Mouse (Mus musculus) hindbrain, postnatal 0 days (tissue): Measurements from ENCODE around the gene Rnf113a2. TPM values are rescaled to one million over a fixed set of nuclear protein-coding genes. Genes with fewer than 3 reads are reported as not detected.

Experiments used
- ATAC-seq: fragments of 200-750 bp; cut with Nextera tagmentation; 2 replicates; pipeline ENCODE4 v1.8.0; 2017; ENCODE audit warnings: mild to moderate bottlenecking, moderate TSS enrichment, moderate library complexity
- DNase-seq: peaks from one replicate; pipeline ENCODE4 v3.0.0-alpha.2; 2015; ENCODE audit warnings: low spot score
- H3K27ac ChIP-seq: fragments of 300-500 bp; sonication (generic); 2 replicates; pipeline ENCODE4 v1.5.1; 2014; ENCODE audit warnings: mild to moderate bottlenecking
- H3K27me3 ChIP-seq: fragments of 300-500 bp; sonication (generic); 2 replicates; pipeline ENCODE4 v1.6.1; 2014; ENCODE audit warnings: low read length, mixed read lengths; ENCODE audit not compliant: insufficient read depth
- H3K36me3 ChIP-seq: fragments of 300-500 bp; sonication (generic); 2 replicates; pipeline ENCODE4 v1.6.1; 2014; ENCODE audit warnings: low read length, mixed read lengths; ENCODE audit not compliant: insufficient read depth
- H3K4me1 ChIP-seq: fragments of 300-500 bp; sonication (generic); 2 replicates; pipeline ENCODE4 v1.6.1; 2014; ENCODE audit warnings: antibody characterized with exemption, low read length, mixed read lengths; ENCODE audit not compliant: insufficient read depth
- H3K4me2 ChIP-seq: fragments of 300-500 bp; sonication (generic); 2 replicates; pipeline ENCODE4 v1.6.1; 2014; ENCODE audit warnings: low read depth, mild to moderate bottlenecking, low read length, moderate library complexity, mixed read lengths
- H3K4me3 ChIP-seq: fragments of 300-500 bp; sonication (generic); 2 replicates; pipeline ENCODE4 v1.5.1; 2014; ENCODE audit warnings: low read length
- H3K9ac ChIP-seq: fragments of 300-500 bp; sonication (generic); replicated peaks from 2 replicates; pipeline ENCODE4 v1.6.1; 2014; ENCODE audit warnings: mild to moderate bottlenecking, low read length, moderate library complexity, mixed read lengths
- H3K9me3 ChIP-seq: fragments of 300-500 bp; sonication (generic); 2 replicates; pipeline ENCODE4 v1.6.1; 2016; ENCODE audit warnings: low read length, mixed read lengths
- CTCF ChIP-seq: IDR thresholded peaks from 2 replicates; pipeline ENCODE4 v1.5.1; 2016; ENCODE audit warnings: antibody characterized with exemption, control low read depth, low read depth
- WGBS: fragments of 180-500 bp; shearing (Covaris S2); extraction: QIAGEN DNeasy Blood & Tissue Kit; methylation state at CpG from one replicate; pipeline ENCODE4 v1.1.7; 2014; 5-methylcytosine and 5-hydroxymethylcytosine counted together
- polyA plus RNA-seq: library from polyadenylated mRNA; unstranded; fragments of >200 nt; fragmentation: Nextera tagmentation; extraction: Ambion mirVana; gene quantifications from 2 replicates; pipeline ENCODE4 v1.2.1, GENCODE M21; 2015
- total RNA-seq: library from RNA; depleted of rRNA; stranded (reverse); fragments of >200 nt; gene quantifications from 2 replicates; pipeline ENCODE4 v1.2.3, GENCODE M21; 2014; rRNA removed

The Rnf113a2 gene
- total and polyA plus RNA-seq, 2 experiments from 2014 or later, result 7.4 to 20.1 TPM

DNA sequence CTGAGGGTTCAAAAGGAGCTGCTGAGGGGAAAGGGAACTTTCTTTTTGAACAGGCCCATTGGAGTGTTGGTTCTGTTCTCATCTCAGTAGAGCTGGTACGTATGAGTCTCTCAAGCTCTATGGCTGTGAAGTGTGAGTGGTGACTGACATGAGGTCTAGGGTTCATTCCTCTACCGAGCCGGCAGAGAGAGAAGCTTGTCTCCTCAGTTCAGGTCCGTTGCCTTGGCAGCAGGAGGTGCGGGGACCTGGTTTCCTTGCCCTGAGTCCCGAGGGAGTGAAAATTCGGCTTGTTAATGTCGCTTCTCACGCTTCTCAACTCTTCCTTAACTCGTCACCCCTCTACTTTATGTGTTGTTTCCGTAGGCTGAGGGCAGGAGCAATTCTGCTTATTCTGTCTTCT lies 34.8 kb downstream of the Rnf113a2 start:
- under 1% methylated on average over 11 of the region's 11 CpGs for WGBS
- Histone ChIP-seq H3K27me3 (no peaks in the 10 kb centered on the region), H3K4me1 (peaks cover 5% of the 10 kb centered on the region; the same call in 1 of the 2 replicates), H3K27ac (peak overlapping the region; percentile 86), H3K4me3 (peak overlapping the region; percentile 73), H3K9me3 (no peaks in the 10 kb centered on the region), H3K4me2 (peak overlapping the region; percentile 98), H3K9ac (peak overlapping the region; percentile 65), H3K36me3 (no peaks in the 10 kb centered on the region)
- TF ChIP-seq CTCF, result no peak
- DNase-seq (peak; percentile 9), ATAC-seq (no peak)

DNA sequence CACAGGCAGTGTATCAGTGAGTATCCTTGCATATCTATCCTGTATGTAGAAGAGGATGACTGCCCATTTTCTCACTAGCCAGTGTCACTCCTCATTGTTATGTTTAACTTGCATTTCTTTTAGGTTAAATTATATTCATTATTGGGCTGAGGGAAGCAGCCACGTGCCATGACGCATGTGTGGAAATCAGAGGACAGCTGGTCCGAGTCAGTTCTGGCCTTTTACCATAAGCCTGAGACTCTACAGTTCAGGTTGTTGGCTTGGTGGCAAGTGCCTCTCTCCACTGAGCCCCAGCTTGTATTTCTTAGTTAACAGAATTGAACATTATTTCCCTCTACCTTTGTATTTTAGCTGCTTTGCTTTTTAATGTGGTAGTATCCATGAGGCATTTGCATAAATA lies 39.9 kb downstream of the Rnf113a2 start:
- no peaks in the 10 kb centered on the region for H3K4me1 ChIP-seq
- H3K27ac ChIP-seq, result no peak overlapping the region
- no peak overlapping the region for H3K9ac ChIP-seq
- WGBS, result 97% methylated on average over 3 of the region's 3 CpGs
- H3K9me3 ChIP-seq, result no peaks in the 10 kb centered on the region
- H3K36me3 ChIP-seq, result peaks cover 8% of the 10 kb centered on the region; the same call in 1 of the 2 replicates
- no peak overlapping the region for H3K4me2 ChIP-seq
- DNase-seq (no peak), ATAC-seq (no peak)
- no peaks in the 10 kb centered on the region for H3K27me3 ChIP-seq
- no peak for TF ChIP-seq CTCF
- H3K4me3 ChIP-seq, result no peak overlapping the region

DNA sequence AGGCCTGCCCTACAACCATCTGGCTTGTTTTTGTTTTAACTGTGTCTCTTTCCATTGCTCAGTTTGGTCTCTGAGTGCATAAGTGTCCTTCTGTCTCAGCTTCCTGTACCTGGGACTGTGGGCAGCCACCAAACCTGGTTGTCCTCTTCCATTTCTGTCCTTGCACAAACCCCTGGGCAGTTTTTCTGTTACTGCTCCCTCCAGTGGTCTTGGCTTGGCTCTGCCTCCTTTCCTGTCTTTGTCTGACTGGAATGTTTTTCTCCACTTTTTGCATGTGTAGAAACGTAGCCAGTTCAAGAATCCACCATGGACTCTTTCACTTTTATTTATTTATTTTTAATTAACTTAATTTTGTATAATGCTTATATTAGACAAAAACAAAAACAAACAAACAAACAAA lies 42.8 kb downstream of the Rnf113a2 start:
- no peak for DNase-seq
- Histone ChIP-seq H3K4me1 (no peaks in the 10 kb centered on the region), H3K27me3 (no peaks in the 10 kb centered on the region), H3K4me2 (no peak overlapping the region), H3K27ac (no peak overlapping the region), H3K9ac (no peak overlapping the region), H3K36me3 (peaks cover 29% of the 10 kb centered on the region; the same call in 1 of the 2 replicates), H3K4me3 (no peak overlapping the region), H3K9me3 (no peaks in the 10 kb centered on the region)
- no peak for ATAC-seq
- WGBS, result 64% methylated on average over 1 of the region's 1 CpGs
- TF ChIP-seq CTCF, result peak; percentile 32

DNA sequence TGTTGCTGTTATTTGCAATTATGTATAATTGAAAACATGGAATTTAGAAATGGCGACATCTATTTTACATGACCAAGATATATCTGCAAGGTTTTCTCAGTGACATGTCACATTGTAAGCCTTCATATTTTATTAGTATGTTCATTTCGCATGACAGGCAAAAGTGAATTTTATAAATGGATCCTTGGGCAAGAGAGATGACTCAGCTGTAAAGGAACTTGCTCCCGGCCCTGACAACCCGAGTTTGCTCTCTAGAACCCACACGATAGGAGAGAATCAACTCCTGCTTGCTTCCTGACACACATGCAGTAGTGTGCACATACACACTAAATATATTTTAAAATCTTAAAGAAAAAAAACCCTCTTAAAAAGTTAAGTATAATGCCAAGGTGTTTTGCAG lies 44.4 kb downstream of the Rnf113a2 start:
- ATAC-seq, result no peak
- Histone ChIP-seq H3K4me1 (no peaks in the 10 kb centered on the region), H3K4me3 (no peak overlapping the region), H3K27ac (no peak overlapping the region), H3K9me3 (no peaks in the 10 kb centered on the region), H3K4me2 (no peak overlapping the region), H3K9ac (no peak overlapping the region), H3K36me3 (peaks cover 31% of the 10 kb centered on the region; the same call in 1 of the 2 replicates), H3K27me3 (no peaks in the 10 kb centered on the region)
- DNase-seq, result no peak
- TF ChIP-seq CTCF, result no peak
- WGBS, result 91% methylated on average over 5 of the region's 5 CpGs

DNA sequence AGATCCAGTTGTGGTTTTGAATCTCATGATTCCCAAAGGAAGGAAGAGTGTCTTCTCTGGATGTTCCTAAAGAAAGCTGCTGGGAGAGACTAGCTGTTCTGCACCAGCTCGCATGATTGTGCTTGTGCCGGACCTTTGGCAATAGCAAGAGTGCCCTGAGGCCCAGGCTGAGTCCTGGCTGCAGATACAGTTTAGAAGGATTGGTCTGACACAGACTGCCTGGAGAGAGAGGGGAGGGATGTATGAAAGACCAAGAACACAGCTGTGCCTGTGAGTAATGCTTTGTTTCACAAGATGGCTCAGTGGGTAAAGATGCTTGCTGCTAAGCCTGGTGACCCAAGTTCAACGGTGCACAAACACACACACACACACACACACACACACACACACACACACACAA lies 45.9 kb downstream of the Rnf113a2 start:
- no peaks in the 10 kb centered on the region for H3K4me1 ChIP-seq
- H3K9ac ChIP-seq, result no peak overlapping the region
- DNase-seq (no peak), ATAC-seq (no peak)
- H3K27ac ChIP-seq, result no peak overlapping the region
- no peak overlapping the region for H3K4me3 ChIP-seq
- H3K9me3 ChIP-seq, result no peaks in the 10 kb centered on the region
- no peak for TF ChIP-seq CTCF
- WGBS, result 77% methylated on average over 3 of the region's 3 CpGs
- no peak overlapping the region for H3K4me2 ChIP-seq
- no peaks in the 10 kb centered on the region for H3K27me3 ChIP-seq
- peaks cover 31% of the 10 kb centered on the region; the same call in 1 of the 2 replicates for H3K36me3 ChIP-seq

Other genes starting within 250 kb of the Rnf113a2 start
- gene Elmsan1, start 198.3 kb upstream of the Rnf113a2 start, total RNA-seq, result 9.3 and 11.5 TPM in 2 replicates
- 2.7 and 3.0 TPM in 2 replicates for gene Elmsan1, start 198.3 kb upstream of the Rnf113a2 start, polyA plus RNA-seq
- gene Ptgr2, start 132.0 kb upstream of the Rnf113a2 start, total RNA-seq, result 10.2 and 13.4 TPM in 2 replicates
- gene Ptgr2, start 132.0 kb upstream of the Rnf113a2 start, polyA plus RNA-seq, result 20.3 and 22.7 TPM in 2 replicates
- gene Zfp410, start 100.3 kb upstream of the Rnf113a2 start, total RNA-seq, result 30.9 and 55.9 TPM in 2 replicates
- gene Zfp410, start 100.3 kb upstream of the Rnf113a2 start, polyA plus RNA-seq, result 50.0 and 53.8 TPM in 2 replicates
- 67.9 and 80.2 TPM in 2 replicates for gene Coq6, start 55.5 kb upstream of the Rnf113a2 start, total RNA-seq
- gene Coq6, start 55.5 kb upstream of the Rnf113a2 start, polyA plus RNA-seq, result 39.7 and 40.8 TPM in 2 replicates
- 7.1 and 9.7 TPM in 2 replicates for gene Fam161b, start 55.4 kb upstream of the Rnf113a2 start, total RNA-seq
- 9.8 and 10.2 TPM in 2 replicates for gene Fam161b, start 55.4 kb upstream of the Rnf113a2 start, polyA plus RNA-seq
- 15.6 and 20.8 TPM in 2 replicates for gene Entpd5, start 8.2 kb upstream of the Rnf113a2 start, total RNA-seq
- 13.2 and 13.4 TPM in 2 replicates for gene Entpd5, start 8.2 kb upstream of the Rnf113a2 start, polyA plus RNA-seq
- gene Bbof1, start 8.1 kb upstream of the Rnf113a2 start, total RNA-seq, result 2.2 and 2.4 TPM in 2 replicates
- gene Bbof1, start 8.1 kb upstream of the Rnf113a2 start, polyA plus RNA-seq, result 2.1 and 2.3 TPM in 2 replicates
- 37.5 and 47.2 TPM in 2 replicates for gene Aldh6a1, start 33.8 kb downstream of the Rnf113a2 start, total RNA-seq
- gene Aldh6a1, start 33.8 kb downstream of the Rnf113a2 start, polyA plus RNA-seq, result 46.5 and 52.1 TPM in 2 replicates
- gene Lin52, start 34.2 kb downstream of the Rnf113a2 start, total RNA-seq, result 23.1 and 23.5 TPM in 2 replicates
- gene Lin52, start 34.2 kb downstream of the Rnf113a2 start, polyA plus RNA-seq, result 20.4 and 25.2 TPM in 2 replicates
- gene Vsx2, start 152.6 kb downstream of the Rnf113a2 start, total RNA-seq, result 2.5 and 4.0 TPM in 2 replicates
- 1.8 and 2.4 TPM in 2 replicates for gene Vsx2, start 152.6 kb downstream of the Rnf113a2 start, polyA plus RNA-seq
- gene Abcd4, start 200.2 kb downstream of the Rnf113a2 start, total RNA-seq, result 7.5 and 12.3 TPM in 2 replicates
- gene Abcd4, start 200.2 kb downstream of the Rnf113a2 start, polyA plus RNA-seq, result 9.2 and 10.9 TPM in 2 replicates
- gene Vrtn, start 223.8 kb downstream of the Rnf113a2 start, total RNA-seq, result not detected in 2 replicates
- gene Vrtn, start 223.8 kb downstream of the Rnf113a2 start, polyA plus RNA-seq, result not detected in 2 replicates